Mouse (Mus musculus) myocyte (in vitro differentiated cells): Measurements from ENCODE around the gene Dolpp1. TPM values are rescaled to one million over a fixed set of nuclear protein-coding genes. Genes with fewer than 3 reads are reported as not detected.

ENCODE experiments used
- H3K27me3 ChIP-seq: one replicate; pipeline ENCODE4 v1.6.1; 2011; ENCODE audit not compliant: control insufficient read depth, insufficient read depth, insufficient read length
- H3K36me3 ChIP-seq: one replicate; pipeline ENCODE4 v1.6.1; 2011; ENCODE audit not compliant: control insufficient read depth, insufficient read depth
- H3K4me2 ChIP-seq: one replicate; pipeline ENCODE4 v1.6.1; 2011; ENCODE audit warnings: low read depth, control low read depth
- H3K4me3 ChIP-seq: one replicate; pipeline ENCODE4 v1.5.1; 2011; ENCODE audit warnings: mild to moderate bottlenecking, control low read depth, moderate library complexity
- H3K79me2 ChIP-seq: one replicate; pipeline ENCODE4 v1.6.1; 2011; ENCODE audit not compliant: control insufficient read depth, insufficient read depth
- H3ac ChIP-seq: one replicate; pipeline ENCODE4 v1.6.1; 2011; ENCODE audit not compliant: control insufficient read depth, insufficient read length
- CEBPB ChIP-seq: IDR thresholded peaks from 2 replicates; pipeline ENCODE4 v1.6.1; 2011; ENCODE audit warnings: mild to moderate bottlenecking, moderate library complexity; ENCODE audit not compliant: poor library complexity, insufficient read depth, severe bottlenecking
- E2F4 ChIP-seq: IDR thresholded peaks from one replicate; pipeline ENCODE4 v1.6.1; 2011; ENCODE audit warnings: mild to moderate bottlenecking, control low read depth, moderate library complexity; ENCODE audit not compliant: insufficient read depth
- MAX ChIP-seq: IDR thresholded peaks from one replicate; pipeline ENCODE4 v1.6.1; 2011; ENCODE audit warnings: low read depth, mild to moderate bottlenecking, control low read depth
- MYOD1 ChIP-seq, 3 experiments: IDR thresholded peaks; one replicate each; pipeline ENCODE4 v1.6.1; 2011; ENCODE audit warnings: control low read depth in 2 of 3, low read depth in 2 of 3, mild to moderate bottlenecking in 2 of 3, moderate library complexity in 1 of 3; ENCODE audit not compliant: insufficient read length in 2 of 3, control insufficient read depth in 1 of 3
- MYOG ChIP-seq, 3 experiments: IDR thresholded peaks; one replicate each; pipeline ENCODE4 v1.6.1; 2011; ENCODE audit warnings: control low read depth in 2 of 3, low read depth in 2 of 3, mild to moderate bottlenecking in 2 of 3; ENCODE audit not compliant: insufficient read length in 2 of 3, control insufficient read depth in 1 of 3, insufficient read depth in 1 of 3
- POLR2A ChIP-seq: IDR thresholded peaks from one replicate; pipeline ENCODE4 v1.6.1; 2011; ENCODE audit warnings: low read depth, mild to moderate bottlenecking, control low read depth, moderate library complexity; ENCODE audit not compliant: insufficient read length
- POLR2AphosphoS2 ChIP-seq: IDR thresholded peaks from one replicate; pipeline ENCODE4 v1.6.1; 2011; ENCODE audit warnings: low read depth, control low read depth; ENCODE audit not compliant: insufficient read length
- REST ChIP-seq: IDR thresholded peaks from one replicate; pipeline ENCODE4 v1.6.1; 2011; ENCODE audit warnings: mild to moderate bottlenecking, control low read depth, moderate library complexity; ENCODE audit not compliant: insufficient read depth, insufficient read length
- SRF ChIP-seq: IDR thresholded peaks from one replicate; pipeline ENCODE4 v1.6.1; 2011; ENCODE audit warnings: low read depth; ENCODE audit not compliant: control insufficient read depth, insufficient read length
- TCF12 ChIP-seq: IDR thresholded peaks from one replicate; pipeline ENCODE4 v1.6.1; 2011; ENCODE audit warnings: mild to moderate bottlenecking, control low read depth; ENCODE audit not compliant: poor library complexity, insufficient read depth, severe bottlenecking
- TCF3 ChIP-seq: IDR thresholded peaks from one replicate; pipeline ENCODE4 v1.6.1; 2011; ENCODE audit warnings: low read depth, control low read depth; ENCODE audit not compliant: insufficient read length
- USF1 ChIP-seq: IDR thresholded peaks from one replicate; pipeline ENCODE4 v1.6.1; 2011; ENCODE audit warnings: low read depth, mild to moderate bottlenecking, control low read depth, moderate library complexity
- polyA plus RNA-seq: library from polyadenylated mRNA; unstranded; fragments of >200 nt; fragmentation: generic; extraction: Trizol; gene quantifications from one replicate; pipeline ENCODE4 v1.2.1, GENCODE M21; 2012; ENCODE audit warnings: missing spikeins

The Dolpp1 gene
- polyA plus RNA-seq, 1 experiment: 15.7 TPM

DNA sequence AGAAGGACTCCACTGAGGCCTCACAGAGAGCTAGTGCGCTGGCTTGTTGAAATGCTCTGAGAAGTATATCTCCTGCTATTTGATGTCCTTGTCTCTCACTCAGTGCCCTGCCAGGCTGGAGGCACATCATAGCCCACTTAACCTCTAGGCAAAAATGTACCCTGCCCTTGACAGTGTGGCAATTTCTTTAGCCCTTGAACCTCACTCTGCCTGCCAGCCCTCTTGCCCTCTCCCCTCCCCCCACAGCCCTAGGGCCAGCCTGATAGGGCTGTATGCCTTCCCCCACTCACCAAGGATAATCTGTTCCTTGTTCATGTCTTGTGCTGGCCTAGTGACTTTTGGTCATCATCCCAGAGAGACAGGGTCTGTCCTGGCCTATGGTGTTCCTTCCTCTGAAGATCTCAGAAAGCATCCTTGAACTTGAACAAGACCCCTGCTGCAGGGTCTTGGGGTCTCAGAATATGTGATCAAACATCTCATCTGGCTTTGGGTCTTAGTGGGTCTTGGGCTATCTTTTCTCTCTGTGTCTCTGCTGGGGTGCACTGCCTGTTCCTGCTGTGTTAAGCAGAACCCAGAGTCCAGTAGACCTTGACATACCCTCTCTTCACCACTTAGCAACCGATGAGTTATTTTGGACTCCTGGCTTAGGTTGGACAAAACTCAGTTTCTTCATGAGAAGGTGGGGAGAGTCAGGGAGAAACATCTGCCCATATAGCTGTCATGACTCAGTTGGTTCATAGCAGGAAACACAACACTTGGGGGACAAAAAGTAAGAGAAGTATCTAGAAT is 26.6 kb upstream of the Dolpp1 start:
- Histone ChIP-seq H3K4me3 (peak overlapping the region; percentile 67), H3ac (peak overlapping the region; percentile 62), H3K27me3 (no peaks in the 10 kb centered on the region), H3K4me2 (peak overlapping the region; percentile 99), H3K79me2 (peaks cover 15% of the 10 kb centered on the region), H3K36me3 (peaks cover 5% of the 10 kb centered on the region)
- TF ChIP-seq MYOG (IDR thresholded peaks at IDR 0.05; ENCODE audit: control insufficient read depth in 1 of 3, insufficient read depth in 1 of 3, insufficient read length in 2 of 3, low read depth in 2 of 3) (no peak), REST (no peak), E2F4 (no peak), POLR2A (no peak), TCF3 (no peak), USF1 (no peak), TCF12 (no peak), POLR2AphosphoS2 (no peak), CEBPB (no peak), MYOD1 (IDR thresholded peaks at IDR 0.05; ENCODE audit: control insufficient read depth in 1 of 3, insufficient read length in 2 of 3, low read depth in 2 of 3) (no peak), MAX (no peak), SRF (no peak)

DNA sequence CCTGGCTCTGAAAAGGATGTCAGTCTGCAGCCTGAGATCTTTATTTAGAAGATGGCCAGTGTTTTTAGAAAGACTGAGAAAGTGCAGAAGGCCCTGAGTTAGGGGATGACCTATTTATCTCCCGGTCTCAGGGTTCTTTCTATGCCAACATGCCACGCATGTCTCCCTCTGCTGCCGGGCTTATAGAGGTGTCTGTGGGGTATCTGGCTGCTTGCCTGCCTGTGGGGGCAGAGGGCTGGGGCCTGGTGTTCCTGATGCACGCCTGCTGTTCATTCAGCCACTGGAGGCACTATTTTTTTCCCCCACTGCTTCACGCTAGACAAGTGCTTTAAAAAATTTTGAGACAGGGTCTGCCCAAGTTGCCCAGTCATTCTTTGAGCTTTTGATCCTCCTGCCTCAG is 25.9 kb upstream of the Dolpp1 start:
- Histone ChIP-seq H3K79me2 (peaks cover 15% of the 10 kb centered on the region), H3ac (no peak overlapping the region), H3K4me3 (no peak overlapping the region), H3K36me3 (peaks cover 5% of the 10 kb centered on the region), H3K27me3 (no peaks in the 10 kb centered on the region), H3K4me2 (no peak overlapping the region)
- TF ChIP-seq MAX: no peak
- no peak for TF ChIP-seq TCF12
- no peak for TF ChIP-seq E2F4
- no peak for TF ChIP-seq USF1
- TF ChIP-seq POLR2AphosphoS2: no peak
- TF ChIP-seq MYOG (IDR thresholded peaks at IDR 0.05; ENCODE audit: control insufficient read depth in 1 of 3, insufficient read depth in 1 of 3, insufficient read length in 2 of 3, low read depth in 2 of 3): no peak
- TF ChIP-seq TCF3: no peak
- no peak for TF ChIP-seq MYOD1 (IDR thresholded peaks at IDR 0.05; ENCODE audit: control insufficient read depth in 1 of 3, insufficient read length in 2 of 3, low read depth in 2 of 3)
- no peak for TF ChIP-seq POLR2A
- TF ChIP-seq CEBPB: no peak
- no peak for TF ChIP-seq SRF
- no peak for TF ChIP-seq REST

DNA sequence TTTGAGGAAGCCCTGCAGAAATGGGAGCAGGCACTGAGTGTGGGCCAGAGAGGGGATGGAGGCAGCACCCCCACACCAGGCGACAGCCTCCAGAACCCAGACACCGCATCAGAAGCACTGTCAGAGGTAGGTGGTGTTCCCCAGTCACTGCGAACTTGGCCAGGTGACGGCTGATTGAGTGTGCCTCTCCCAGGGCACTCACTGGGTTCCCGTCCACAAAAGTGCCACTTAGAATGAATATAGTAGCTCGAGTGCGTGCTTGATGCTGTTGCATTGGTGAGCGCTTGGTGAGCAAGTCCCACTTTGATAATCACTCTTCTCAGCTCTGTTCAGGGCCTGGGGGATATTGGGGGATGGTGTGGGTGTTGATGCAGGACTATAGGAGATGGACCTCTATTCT is 20.5 kb upstream of the Dolpp1 start:
- Histone ChIP-seq H3K36me3 (peaks cover 15% of the 10 kb centered on the region), H3ac (no peak overlapping the region), H3K4me2 (no peak overlapping the region), H3K79me2 (peaks cover 3% of the 10 kb centered on the region), H3K27me3 (no peaks in the 10 kb centered on the region), H3K4me3 (no peak overlapping the region)
- TF ChIP-seq POLR2AphosphoS2 (no peak), TCF12 (no peak), REST (no peak), MYOG (IDR thresholded peaks at IDR 0.05; ENCODE audit: control insufficient read depth in 1 of 3, insufficient read depth in 1 of 3, insufficient read length in 2 of 3, low read depth in 2 of 3) (no peak), POLR2A (no peak), TCF3 (no peak), USF1 (no peak), SRF (no peak), CEBPB (no peak), MYOD1 (IDR thresholded peaks at IDR 0.05; ENCODE audit: control insufficient read depth in 1 of 3, insufficient read length in 2 of 3, low read depth in 2 of 3) (no peak), E2F4 (no peak), MAX (no peak)

DNA sequence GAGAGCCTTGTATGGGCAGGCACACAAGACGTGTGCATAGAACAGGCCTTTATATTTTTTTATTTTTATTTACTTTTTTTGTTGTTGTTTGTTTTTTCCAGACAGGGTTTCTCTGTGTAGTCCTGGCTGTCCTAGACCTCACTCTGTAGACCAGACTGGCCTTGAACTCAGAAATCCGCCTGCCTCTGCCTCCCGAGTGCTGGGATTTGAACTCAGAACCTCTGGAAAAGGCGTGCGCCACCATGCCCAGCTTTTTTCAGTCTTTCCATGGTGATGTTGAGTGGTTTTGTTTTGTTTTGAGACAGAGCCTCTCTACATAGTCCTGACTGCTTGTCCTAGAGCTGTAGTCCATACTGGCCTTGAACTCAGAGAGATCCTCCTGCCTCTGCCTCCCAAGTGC is 19.3 kb upstream of the Dolpp1 start:
- Histone ChIP-seq H3K27me3 (no peaks in the 10 kb centered on the region), H3K4me3 (no peak overlapping the region), H3K36me3 (peaks cover 15% of the 10 kb centered on the region), H3ac (no peak overlapping the region), H3K4me2 (no peak overlapping the region), H3K79me2 (no peaks in the 10 kb centered on the region)
- TF ChIP-seq TCF12 (no peak), E2F4 (no peak), MYOG (IDR thresholded peaks at IDR 0.05; ENCODE audit: control insufficient read depth in 1 of 3, insufficient read depth in 1 of 3, insufficient read length in 2 of 3, low read depth in 2 of 3) (no peak), USF1 (no peak), SRF (no peak), CEBPB (no peak), POLR2AphosphoS2 (no peak), REST (no peak), MYOD1 (IDR thresholded peaks at IDR 0.05; ENCODE audit: control insufficient read depth in 1 of 3, insufficient read length in 2 of 3, low read depth in 2 of 3) (no peak), POLR2A (no peak), TCF3 (no peak), MAX (no peak)
